Mouse (Mus musculus): ENCODE results near the gene Dhx35.

- no peak for TF ChIP-seq GATA1 (IDR thresholded peaks at IDR 0.05; ENCODE audit: low read length)
- TF ChIP-seq TAL1 (IDR thresholded peaks at IDR 0.05; ENCODE audit: low read length): no peak
Observed at GRCm38 (mm10) chr2:158849416-158849815, 54.8 kb downstream of the Dhx35 start.
